Mouse (Mus musculus): Measurements from ENCODE around the gene Foxp1. TPM values are rescaled to one million over a fixed set of nuclear protein-coding genes. Genes with fewer than 3 reads are reported as not detected.

Foxp1 gene
- total RNA-seq, 4 experiments from 2014 or later, result 27.2 to 37.3 (median 31.2) TPM

DNA sequence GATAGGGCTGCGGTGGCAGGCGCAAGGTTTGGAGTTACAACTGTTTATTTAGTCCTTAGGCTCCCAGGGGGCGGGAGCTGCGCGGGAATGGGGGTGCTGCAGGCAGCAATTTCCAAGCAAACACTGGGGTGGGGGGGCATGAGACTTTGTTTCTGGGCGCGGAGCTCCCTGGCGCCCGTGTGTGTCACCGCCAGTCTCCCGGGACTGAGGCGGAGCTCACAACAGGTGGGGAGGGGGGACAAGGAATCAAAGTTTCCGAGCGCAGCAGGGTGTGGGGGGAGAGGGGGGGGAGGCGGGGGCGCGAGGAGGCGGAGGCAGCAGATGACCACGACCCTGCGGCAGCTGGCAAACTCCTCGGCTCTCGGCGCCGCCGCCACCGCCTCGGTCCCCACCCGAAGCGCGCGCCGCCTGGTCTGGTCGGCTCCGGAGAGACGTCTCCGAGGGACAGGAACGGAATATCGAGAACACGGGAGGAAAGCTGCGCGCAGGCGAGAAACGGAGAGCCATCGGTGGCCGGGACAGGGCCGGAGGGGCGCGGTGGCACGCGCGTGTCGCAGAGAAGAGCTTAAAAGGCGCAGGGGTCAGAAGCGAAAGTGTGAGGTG is 1.4 kb downstream of the Foxp1 start:
- peak; percentile 53 for DNase-seq (ENCODE audit: low spot score)

DNA sequence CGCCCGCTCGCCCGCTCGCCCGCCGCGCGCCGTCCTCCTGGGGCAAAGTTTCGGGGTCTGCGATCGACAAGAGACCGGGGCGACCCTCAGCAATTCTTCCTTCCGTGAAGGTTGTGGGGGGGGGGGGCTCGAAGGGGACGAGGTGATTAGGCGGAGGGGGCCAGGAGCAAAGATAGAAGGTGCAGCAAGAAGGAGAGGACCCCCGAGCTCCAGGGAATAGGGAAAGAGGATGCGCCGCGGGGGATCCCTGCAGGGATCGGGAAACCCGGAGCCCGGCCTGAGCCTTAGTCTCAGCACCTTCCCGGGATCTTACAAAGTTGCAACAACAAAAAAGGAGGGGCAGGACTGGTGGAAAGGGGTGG is 1.9 kb downstream of the Foxp1 start:
- DNase-seq (ENCODE audit: low spot score), result no peak

DNA sequence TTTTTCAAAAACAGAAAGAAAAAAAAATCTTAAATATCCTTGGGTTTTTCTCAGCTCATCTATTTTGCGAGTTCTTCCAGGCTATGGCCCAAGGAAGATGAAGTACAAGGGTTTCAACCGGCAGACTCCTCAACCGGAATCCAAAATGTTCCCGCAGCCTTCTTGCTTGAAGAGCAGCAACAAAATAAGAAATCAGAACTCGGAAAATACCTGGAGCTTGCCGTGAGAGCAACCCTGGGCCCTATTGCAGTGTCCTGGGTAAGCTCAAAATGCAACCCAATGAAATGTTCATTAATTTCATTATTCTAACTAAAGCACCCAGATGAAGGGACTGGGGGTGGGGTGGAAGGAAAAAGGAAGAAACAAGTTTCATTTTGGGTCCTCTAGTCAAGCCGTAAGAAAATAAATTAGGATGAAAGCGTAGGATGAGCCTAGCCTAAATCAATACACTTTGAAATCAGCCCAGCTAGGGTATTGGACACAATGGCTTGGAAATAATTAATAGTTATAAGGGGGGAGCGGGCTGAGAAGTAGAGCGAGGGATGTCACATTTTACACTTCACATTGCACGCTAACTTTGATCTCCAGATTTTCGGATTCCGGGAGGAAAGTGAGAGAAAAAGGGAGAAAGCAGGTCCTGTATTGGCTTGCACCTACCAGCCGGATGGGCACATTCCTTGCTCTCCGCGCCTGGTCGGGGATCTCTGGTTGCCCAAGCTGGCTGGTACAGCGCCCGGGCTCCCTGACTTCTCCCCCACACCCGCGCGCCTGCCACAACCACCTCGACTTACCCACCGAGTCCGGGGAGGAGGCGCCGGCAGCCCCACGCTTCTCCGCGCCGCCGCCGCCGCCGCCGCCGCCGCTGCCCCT is 2.5 kb downstream of the Foxp1 start:
- peak; percentile 24 for DNase-seq (ENCODE audit: low spot score)

DNA sequence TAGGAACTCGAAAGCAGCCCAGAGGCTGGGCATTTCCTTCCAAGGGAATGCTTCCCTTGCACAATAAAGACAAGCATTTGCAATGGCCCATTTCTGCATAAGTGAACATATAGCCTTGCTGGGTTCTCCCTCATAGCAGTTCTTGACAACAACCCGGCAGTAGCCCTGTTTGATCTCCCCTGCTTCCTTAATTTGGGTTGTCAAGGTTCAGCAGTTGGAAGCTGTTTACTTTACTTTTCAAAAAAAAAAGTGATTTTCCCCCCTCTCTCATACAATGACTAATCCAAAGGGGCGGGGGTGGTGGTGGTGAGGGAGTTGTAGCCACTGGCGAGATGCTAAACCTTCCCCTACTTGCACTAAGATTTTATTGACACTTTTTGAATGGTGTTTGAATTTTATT is 3.5 kb downstream of the Foxp1 start:
- DNase-seq (ENCODE audit: low spot score), result no peak

DNA sequence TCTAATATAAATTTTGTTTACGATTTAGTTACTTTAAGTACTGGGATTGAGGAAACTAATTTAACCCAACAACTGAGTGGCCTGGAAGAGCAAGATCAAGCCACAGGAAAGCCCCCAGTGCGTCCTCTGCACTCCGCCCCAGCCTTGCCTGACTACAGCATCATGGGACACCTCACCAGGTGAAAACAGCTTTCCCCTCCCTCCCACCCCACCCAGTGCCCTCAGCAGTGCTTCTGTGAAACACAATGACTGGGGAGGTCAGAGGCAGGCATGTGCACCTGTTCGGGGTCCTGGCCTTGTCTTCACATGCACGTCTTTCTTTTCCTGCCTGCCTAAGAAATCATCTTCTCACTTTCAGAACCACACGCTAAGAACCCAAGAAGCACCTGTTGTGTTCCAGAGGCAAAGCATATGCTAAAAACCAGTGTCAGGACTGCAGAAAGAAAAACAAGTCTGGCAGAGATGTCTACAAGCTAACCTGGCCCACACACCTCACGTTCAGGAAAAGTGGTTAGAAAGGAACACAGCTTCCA is 6.8 kb downstream of the Foxp1 start:
- no peak for DNase-seq (ENCODE audit: low spot score)

DNA sequence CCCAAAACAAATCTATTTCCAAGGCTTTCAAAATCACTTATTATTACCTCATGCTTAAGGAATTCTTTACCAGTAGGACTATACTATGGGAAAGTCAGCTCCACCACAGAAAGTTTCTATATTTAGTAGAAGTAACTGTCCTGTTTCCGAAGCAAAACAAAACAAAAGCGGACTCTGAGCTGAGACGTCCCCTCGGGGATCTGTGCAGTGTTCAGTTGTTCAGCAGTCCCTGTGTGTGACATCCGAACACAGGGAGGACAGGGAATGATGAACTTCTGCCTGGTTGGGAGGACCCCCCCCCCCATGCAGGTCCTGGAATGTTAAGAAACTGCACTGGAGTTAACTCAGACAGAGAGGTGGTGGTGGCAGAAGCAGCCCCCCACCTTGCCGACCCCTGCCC is 10.7 kb downstream of the Foxp1 start:
- no peak for DNase-seq (ENCODE audit: low spot score)

DNA sequence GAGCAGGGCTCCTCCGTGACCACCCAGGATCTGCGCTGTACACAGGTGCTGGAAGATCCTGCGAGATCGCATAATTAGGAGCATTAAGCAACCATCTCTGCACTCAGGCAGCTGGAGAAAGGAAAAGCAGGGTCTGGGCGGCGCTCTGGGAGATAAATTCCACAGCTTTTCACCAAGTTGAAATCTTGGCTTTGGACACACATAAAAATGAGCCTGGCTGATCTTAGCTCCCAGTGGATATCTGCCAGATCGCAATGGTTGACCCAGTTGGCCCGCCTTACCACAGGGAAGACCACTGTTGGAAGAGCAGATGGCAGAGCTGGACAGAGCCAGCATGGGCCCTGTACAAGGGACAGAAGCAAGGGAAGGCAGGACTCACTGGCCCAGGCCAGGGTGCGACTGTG is 13.3 kb downstream of the Foxp1 start:
- DNase-seq (ENCODE audit: low spot score), result no peak

DNA sequence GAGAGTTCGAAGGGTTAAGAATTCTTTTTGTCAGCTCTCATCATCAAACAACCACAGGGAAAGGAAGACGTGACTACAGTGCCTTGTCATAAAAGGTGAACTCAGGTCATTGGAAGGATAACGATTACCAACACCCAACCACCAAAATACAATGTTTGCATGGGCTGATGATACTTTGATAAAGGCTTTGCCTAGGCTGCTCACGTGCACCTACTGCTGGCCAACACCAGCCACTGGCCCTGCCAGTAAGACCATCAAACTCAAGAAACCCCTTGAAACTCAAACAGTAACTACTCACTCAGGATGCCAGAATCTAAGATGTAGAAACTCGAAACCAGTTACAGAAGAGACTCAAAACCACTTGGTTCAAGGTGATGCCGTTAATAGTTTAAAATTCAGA is 15.7 kb downstream of the Foxp1 start:
- no peak for DNase-seq (ENCODE audit: low spot score)

DNA sequence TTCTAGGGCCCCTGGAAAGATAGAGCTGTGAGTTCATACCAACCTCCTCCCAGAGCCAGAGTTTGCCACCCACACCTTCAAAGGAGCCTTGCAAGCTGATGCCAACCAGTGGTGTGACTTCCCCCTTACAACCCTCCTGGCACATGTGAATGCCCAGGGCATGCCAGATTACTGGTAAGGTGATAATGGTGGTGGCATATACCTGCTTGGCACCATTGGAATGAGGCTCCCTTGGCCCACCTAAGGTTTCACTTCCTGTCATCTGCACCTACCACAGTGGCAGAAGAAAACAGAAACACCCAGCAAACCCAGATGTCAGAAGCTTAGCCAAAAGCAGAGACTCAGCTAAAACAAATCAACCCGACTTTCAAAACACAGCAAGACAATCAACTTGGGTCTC is 18.8 kb downstream of the Foxp1 start:
- no peak for DNase-seq (ENCODE audit: low spot score)

DNA sequence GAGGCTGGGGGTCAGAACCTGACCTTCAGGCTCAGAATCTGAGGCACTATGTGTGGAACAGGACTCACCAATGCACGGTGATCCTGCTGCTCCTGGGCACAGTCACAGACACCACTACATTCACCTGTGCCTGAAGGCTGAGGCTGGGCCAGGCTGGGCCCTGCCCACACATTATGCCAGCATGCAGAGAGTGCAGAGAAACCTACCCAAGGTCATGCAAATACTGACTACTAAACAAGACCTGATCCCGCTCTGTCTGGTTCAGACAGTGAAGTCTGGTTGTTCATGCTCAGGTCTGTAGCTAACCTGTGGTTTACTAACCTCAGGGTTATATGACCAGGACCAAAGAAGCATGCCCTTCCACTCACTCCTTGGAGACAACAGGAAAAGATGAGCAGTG is 19.8 kb downstream of the Foxp1 start:
- no peak for DNase-seq (ENCODE audit: low spot score)

DNA sequence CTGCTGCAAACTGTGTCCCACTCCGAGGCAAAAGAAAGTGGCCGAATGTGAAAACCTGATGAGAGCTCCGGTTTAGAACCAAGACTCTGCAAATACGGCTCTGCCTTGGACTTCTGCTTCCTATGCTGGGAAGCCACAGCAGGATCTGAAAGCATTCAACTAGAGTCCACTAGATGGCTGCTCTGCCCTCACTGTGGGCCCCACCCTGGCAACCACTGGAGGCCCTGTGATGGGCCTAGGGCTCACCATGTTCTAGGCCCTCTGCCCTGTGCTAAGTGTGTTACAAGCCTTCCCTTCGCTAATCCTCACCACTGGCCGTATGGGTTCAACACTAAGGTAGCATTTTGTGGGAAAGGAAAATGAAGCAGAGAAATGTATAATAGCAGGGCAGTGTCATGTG is 20.2 kb downstream of the Foxp1 start:
- no peak for DNase-seq (ENCODE audit: low spot score)

DNA sequence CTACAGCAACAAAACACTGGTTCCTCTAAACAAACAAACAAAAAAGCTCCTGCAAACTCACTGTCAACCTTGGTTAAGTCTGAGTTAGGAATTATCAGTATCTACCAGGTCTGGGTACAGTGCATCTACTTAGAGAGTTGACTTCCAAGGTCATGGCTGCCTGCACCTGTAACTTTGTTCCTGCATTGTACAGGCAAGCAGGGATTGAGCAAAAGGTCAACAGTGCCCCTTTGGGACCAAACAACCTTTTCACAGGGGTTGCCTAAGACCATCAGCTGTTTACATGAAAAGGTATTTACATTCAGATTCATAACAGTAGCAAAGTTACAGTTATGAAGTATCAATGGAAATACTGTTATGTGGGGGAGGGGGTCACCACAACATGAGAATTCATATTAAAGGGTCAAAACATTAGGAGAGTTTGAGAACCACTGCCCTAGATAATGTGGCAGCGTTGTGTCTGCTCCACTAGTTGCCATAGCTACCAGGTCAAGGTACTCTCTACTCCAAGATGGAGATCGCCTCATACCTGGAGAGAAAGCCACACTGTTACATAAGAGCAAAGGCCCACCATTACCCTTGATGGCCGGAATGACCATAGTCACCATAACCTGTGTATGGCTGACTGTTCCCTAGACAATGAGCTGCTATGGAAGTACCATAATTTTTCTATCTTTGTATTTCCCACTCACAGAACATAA is 21.8 kb downstream of the Foxp1 start:
- no peak for DNase-seq (ENCODE audit: low spot score)

DNA sequence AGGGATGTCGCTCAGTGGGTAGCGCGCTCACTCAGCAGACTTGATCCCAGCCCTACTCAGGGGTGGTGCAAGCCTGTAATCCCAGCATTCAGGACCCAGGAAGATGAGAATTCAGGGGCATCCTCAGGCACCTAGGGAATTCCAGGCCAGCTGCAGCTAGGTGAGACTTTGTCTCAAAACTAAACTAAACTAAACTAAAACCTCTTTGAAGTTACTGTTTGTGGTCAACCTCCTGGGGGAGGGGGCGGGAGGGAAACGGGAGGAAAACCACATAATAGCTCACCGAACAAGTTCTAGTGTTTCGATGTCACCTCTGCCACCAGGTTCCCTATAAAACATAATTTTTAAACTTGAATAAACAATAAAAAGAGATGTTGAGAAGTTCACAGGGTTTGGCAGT is 24.4 kb downstream of the Foxp1 start:
- DNase-seq (ENCODE audit: low spot score), result no peak

DNA sequence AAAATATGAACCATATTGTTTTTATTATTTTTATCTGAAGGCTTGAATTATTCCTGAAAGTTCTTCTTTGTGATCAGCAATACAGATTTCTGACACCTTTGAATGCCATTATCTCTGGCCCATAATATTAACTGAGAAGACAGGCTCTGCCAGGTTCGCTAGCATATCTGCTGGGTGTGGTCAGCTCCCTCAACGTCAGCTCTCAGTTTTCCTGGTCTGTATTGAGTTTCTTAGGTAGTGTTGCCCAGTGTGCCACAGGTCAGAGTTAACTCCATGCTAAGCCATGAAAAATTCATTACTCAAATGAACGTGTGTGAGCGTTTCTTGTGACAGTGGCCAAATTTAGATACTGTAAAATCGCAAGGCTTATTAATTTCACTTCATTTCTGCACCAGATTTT is 26.4 kb downstream of the Foxp1 start:
- no peak for DNase-seq (ENCODE audit: low spot score)

DNA sequence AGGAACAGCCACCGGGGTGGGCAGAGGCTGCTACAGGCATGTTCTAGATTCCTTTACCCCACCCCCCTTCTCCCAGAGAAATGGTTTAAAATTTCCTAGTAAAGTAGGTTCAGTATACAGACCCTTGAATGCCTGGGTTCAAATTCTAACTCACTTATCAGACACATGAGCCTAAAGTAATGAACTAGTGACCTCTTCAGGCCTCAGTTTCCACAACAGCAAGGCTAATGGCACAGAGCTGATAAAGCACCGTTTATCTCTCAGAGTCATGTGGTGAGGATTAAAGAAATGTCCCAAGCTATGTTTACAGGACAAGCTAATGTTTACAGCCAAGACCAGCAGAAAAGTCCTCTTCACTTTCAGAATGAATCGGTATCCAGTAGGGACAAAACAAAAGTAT is 29.6 kb downstream of the Foxp1 start:
- DNase-seq (ENCODE audit: low spot score), result no peak

DNA sequence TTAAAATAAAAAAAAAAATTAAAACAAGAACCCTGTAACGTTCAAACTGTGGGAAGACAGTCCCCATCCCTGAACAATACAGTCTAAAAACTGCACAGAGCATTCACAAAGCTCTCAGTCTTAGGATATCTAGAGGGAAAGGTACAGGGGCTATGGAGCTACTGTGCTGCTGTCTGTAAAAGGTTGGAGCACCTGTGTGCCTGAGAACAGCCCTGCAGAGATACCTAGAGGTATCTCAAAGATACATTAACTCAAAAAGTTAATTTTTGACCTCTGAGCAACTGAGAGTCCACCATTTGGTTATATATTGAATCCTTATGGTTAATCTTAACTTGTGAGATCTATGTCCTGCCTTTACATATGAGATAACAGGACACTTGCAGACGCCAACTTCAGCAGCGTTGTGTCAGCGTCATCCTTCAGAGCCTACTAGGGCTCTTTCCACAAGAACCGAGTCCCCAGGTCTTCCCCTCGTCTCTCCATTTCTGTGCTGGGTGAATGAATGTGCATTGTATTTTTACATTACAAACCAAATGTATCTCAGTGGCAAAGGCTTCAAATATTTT is 30.5 kb downstream of the Foxp1 start:
- DNase-seq (ENCODE audit: low spot score), result no peak

DNA sequence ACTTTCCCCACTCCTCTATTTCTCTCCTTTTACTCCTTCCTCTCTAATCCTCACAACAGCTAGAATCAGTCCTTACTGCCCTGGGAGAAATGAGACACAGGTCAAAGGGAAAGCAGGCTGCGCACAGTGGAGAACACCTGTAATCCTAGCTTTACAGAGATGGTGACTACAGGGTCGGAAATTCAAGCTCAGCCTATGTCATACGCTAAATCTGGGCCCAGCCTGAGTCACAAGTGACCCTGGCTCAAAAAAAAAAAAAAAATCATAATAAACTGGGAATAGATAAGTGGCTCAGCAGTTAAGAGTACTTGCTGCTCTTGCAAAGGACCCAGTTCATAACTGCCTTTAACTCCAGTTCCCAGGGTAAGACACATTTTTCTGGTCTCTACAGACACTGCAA is 31.4 kb downstream of the Foxp1 start:
- no peak for DNase-seq (ENCODE audit: low spot score)

DNA sequence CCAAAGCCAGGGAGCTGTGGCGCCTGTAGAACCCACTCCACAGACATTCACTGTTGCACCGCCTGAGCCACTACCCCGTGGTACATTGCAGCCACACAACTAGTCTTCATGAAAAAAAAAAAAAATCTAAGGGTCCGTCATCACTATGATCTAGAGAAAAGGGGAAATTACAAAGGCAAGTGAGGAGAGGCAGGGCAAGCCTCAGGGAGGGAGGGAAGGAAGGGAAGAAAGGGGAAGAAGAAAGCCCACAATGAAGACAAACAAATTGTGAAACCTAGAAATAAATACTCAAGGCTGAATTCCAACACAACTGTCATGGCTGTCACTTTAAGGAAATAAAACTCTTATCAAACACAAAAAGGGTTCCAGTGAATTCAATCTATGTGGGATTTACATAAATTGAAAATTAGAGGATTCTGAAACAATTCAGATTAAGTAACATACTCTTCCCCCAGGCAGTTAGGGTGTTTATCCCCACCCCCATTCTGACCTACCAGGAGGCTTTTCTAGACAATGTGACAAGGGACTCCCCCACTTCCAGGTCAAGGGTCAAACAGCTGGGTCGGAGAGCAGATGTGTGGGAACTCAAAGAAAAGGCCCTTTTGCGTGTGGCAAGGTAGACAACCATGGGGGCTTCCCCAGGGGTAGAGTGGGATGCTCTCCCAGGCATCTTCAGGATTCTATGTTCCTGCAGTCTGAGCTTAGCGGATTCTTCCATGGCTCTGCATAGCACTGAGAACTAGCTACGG is 32.4 kb downstream of the Foxp1 start:
- no peak for DNase-seq (ENCODE audit: low spot score)

DNA sequence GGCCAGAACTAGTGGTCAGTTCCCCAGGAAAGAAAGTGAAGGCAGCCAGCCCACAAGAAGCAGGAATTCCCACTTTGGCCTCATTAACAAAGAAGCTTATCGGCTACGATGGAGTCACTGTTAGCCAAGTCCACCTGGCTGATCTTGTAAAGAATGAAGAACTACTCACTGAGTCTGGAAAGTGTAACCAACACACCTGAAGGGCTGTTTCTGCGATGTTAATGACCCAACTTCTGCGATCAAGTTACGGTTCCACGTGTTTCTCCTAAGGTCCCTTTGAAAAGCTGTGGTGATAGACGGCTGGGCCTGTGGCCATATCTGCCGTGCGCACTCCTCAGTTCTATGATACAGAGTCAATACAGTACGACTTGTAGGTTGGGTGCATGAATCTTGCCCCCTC is 33.1 kb downstream of the Foxp1 start:
- DNase-seq (ENCODE audit: low spot score), result no peak

DNA sequence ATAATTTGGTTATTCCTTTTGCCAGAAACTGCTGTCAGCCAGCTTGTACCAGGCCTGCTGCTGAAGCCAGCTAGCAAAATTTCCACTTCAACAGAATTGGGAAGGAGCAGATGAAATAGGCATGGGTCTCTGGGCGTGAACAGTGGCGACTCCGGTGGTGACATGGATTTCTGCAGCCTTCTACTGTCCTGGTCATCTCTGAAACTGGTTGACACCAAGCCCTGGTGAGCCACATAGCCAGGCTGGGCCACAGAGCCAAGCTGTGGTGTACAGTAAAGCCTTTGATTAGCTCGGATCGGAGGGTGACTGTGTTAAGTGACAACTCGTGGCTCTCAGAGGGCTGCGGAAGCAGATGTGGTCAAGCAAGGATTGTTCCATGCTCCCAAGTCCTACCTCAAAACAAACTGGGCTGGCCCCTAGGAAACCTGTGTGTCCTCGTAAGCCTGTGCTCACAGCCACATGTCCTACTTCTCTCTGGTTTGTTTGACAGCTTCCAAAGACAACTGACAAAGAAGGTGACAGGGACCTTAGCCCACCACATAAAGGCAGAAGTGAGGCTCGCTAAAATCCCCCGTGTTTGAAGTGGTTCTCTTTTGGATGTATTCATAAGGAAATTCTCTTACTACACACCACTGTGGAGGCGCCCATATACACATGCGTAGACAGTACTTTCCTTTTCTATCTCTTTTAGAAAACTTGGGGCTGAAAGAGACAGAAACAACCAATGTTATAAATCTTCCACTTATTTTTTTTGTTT is 36.5 kb downstream of the Foxp1 start:
- DNase-seq (ENCODE audit: low spot score), result peak; percentile 11

Data from heart, adult 8-10 months (tissue).